In genomic region chr11:119344178-119344577, GRCm38 (mm10) we compare ENCODE assay signal across 17 mouse cellular contexts. TPM values are rescaled to one million over a fixed set of nuclear protein-coding genes. Genes with fewer than 3 reads are reported as not detected.
"Had no signal": no experiment of that assay in that cellular context is flagged by ENCODE, and none has a peak within 500 bp of the region (broad histone marks: within the 10 kb centered on the region; RNA-seq: fewer than 3 reads in every experiment).

No protein-coding gene starts in this region.

- DNase-seq: kidney, adult 8-10 months; kidney, postnatal 10 days; kidney, postnatal 36 days; layer of hippocampus, postnatal 36 days; liver; lung, adult 18-20 months; midbrain, embryonic 14.5 days; thymus, adult 18-20 months had no signal

- H3K9me3 ChIP-seq: kidney, embryonic 15.5 days; limb, embryonic 13.5 days; liver, embryonic 12.5 days; liver, embryonic 15.5 days had no signal

- ATAC-seq: liver, embryonic 12.5 days had no signal

- H3K9ac ChIP-seq: kidney, embryonic 15.5 days; limb, embryonic 13.5 days; liver, embryonic 12.5 days; liver, embryonic 15.5 days had no signal

- H3K4me2 ChIP-seq: kidney, embryonic 15.5 days; limb, embryonic 13.5 days; liver, embryonic 12.5 days; liver, embryonic 15.5 days; midbrain, embryonic 11.5 days had no signal

- H3K4me1 ChIP-seq: kidney, embryonic 15.5 days; limb, embryonic 13.5 days; liver, embryonic 15.5 days had no signal

- H3K27me3 ChIP-seq: kidney, embryonic 15.5 days; limb, embryonic 13.5 days; liver, embryonic 15.5 days had no signal

- H3K4me3 ChIP-seq: kidney, embryonic 15.5 days; left cerebral cortex, adult 2 months; limb, embryonic 13.5 days; liver, embryonic 12.5 days; liver, embryonic 15.5 days had no signal

- H3K27ac ChIP-seq: kidney, embryonic 15.5 days; left cerebral cortex, adult 2 months; limb, embryonic 13.5 days; liver, embryonic 12.5 days; liver, embryonic 15.5 days had no signal

- H3K36me3 ChIP-seq: liver, embryonic 15.5 days had no signal

RNA-seq across cellular contexts. Expression of gene Card14, which starts 36.6 kb away (rescaled TPM):
- total RNA-seq: megakaryocyte progenitor cell, adult 5-6 weeks; megakaryocyte-erythroid progenitor cell, adult 5-6 weeks had no signal
- polyA plus RNA-seq: midbrain, embryonic 11.5 days; neural tube, embryonic 11.5 days had no signal
